Mouse (Mus musculus) forebrain, embryonic 10.5 days (tissue): ENCODE data around the gene Lnx1. TPM values are rescaled to one million over a fixed set of nuclear protein-coding genes. Genes with fewer than 3 reads are reported as not detected.

ENCODE experiments used
- DNase-seq: peaks from one replicate; pipeline ENCODE4 v3.0.0-alpha.2; 2017; ENCODE audit warnings: low spot score; ENCODE audit errors: extremely low spot score
- H3K27ac ChIP-seq: fragments of 300-500 bp; sonication (generic); 2 replicates; pipeline ENCODE4 v1.5.1; 2016; ENCODE audit warnings: mild to moderate bottlenecking
- H3K27me3 ChIP-seq: fragments of 300-500 bp; sonication (generic); 2 replicates; pipeline ENCODE4 v1.6.1; 2016; ENCODE audit warnings: mild to moderate bottlenecking; ENCODE audit not compliant: poor library complexity, severe bottlenecking
- H3K36me3 ChIP-seq: fragments of 300-500 bp; sonication (generic); replicated peaks from 2 replicates; pipeline ENCODE4 v1.6.1; 2016; ENCODE audit warnings: mild to moderate bottlenecking, moderate library complexity
- H3K4me1 ChIP-seq: fragments of 300-500 bp; sonication (generic); 2 replicates; pipeline ENCODE4 v1.6.1; 2016
- H3K4me3 ChIP-seq: fragments of 300-500 bp; sonication (generic); 2 replicates; pipeline ENCODE4 v1.5.1; 2016; ENCODE audit warnings: mild to moderate bottlenecking, moderate library complexity
- H3K9me3 ChIP-seq: fragments of 300-500 bp; sonication (generic); 2 replicates; pipeline ENCODE4 v1.6.1; 2016; ENCODE audit warnings: mild to moderate bottlenecking, moderate library complexity
- WGBS: fragments of 180-500 bp; shearing (Covaris S2); methylation state at CpG from one replicate; pipeline ENCODE4 v1.1.7; 2016; 5-methylcytosine and 5-hydroxymethylcytosine counted together
- polyA plus RNA-seq: library from polyadenylated mRNA; unstranded; fragments of >200 nt; fragmentation: Nextera tagmentation; extraction: Ambion mirVana; gene quantifications from 2 replicates; pipeline ENCODE4 v1.2.1, GENCODE M21; 2016

Gene Lnx1
- polyA plus RNA-seq, 1 experiment from 2014 or later: 0.92 TPM

DNA sequence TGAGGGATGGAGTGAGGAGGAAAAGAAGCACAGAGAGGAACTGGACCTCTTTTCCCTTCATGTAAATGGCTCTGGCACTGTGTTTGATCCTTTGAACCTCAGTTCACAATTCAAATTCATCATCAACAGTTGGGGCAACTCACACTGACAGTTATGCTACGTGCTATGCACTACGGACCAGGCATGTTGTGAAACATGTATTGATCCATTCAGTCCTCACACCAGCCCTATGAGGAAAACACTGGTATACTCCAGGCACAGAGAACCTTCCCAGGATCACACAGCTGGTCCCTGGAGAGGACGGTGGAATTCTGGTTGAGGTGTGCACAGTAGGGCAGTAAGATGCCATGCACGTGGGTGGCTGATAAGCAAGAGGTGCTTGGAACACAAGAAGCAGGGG, 62.2 kb downstream of the Lnx1 start:
- no peak for DNase-seq
- 88% methylated on average over 4 of the region's 4 CpGs for WGBS
- Histone ChIP-seq H3K4me3 (no peak overlapping the region), H3K27me3 (no peaks in the 10 kb centered on the region), H3K9me3 (no peaks in the 10 kb centered on the region), H3K4me1 (peaks cover 5% of the 10 kb centered on the region; the same call in 1 of the 2 replicates), H3K27ac (no peak overlapping the region), H3K36me3 (no peaks in the 10 kb centered on the region)

DNA sequence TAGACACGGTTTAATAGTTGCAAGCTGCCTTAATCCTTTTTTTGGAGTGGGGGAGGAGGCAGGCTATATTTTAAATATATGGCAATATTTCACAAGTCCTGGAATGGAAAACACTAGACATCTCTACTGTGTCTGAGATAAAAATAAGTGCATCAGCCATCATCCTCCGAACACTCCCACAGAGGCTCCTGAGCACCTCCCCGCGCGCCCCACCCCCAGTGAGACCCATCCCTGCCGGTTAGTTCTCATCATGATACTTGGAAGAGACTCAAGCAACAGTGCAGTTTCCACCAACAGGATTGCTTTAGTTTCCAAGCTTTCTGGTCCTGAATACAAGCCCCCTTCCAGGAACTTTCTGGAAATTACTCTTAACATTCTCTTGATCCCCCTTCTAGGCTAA, 63.2 kb downstream of the Lnx1 start:
- no peak overlapping the region for H3K4me3 ChIP-seq
- 94% methylated on average over 6 of the region's 6 CpGs for WGBS

DNA sequence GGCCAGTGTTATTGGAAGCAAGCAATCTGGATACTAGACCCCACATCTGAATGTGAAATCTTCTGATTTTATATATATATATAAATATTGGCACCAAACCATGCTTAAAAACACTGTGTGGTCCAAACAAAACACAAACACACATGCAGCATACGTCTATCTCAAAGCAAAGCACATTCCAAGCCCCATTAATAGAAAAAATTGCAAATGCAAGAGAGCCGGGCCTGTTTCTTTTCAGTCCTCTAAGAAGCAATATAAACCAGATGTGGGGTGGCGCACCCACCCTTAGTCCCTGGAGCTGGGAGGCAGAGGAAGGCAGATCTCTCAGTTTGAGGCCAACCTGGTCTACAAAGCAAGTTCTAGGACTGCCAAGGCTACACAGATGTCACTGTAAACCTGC, 68.3 kb downstream of the Lnx1 start:
- 73% methylated on average over 3 of the region's 3 CpGs for WGBS
- no peak for DNase-seq
- H3K27me3 ChIP-seq: no peaks in the 10 kb centered on the region
- H3K4me3 ChIP-seq: no peak overlapping the region
- no peak overlapping the region for H3K27ac ChIP-seq
- H3K9me3 ChIP-seq: no peaks in the 10 kb centered on the region
- no peaks in the 10 kb centered on the region for H3K36me3 ChIP-seq
- H3K4me1 ChIP-seq: peaks cover 21% of the 10 kb centered on the region

More for the DNA sequence above, 63.2 kb downstream of the Lnx1 start:
- H3K27ac ChIP-seq: no peak overlapping the region
- no peaks in the 10 kb centered on the region for H3K36me3 ChIP-seq
- no peaks in the 10 kb centered on the region for H3K27me3 ChIP-seq
- no peak for DNase-seq
- no peaks in the 10 kb centered on the region for H3K9me3 ChIP-seq
- H3K4me1 ChIP-seq: peaks cover 5% of the 10 kb centered on the region; the same call in 1 of the 2 replicates

DNA sequence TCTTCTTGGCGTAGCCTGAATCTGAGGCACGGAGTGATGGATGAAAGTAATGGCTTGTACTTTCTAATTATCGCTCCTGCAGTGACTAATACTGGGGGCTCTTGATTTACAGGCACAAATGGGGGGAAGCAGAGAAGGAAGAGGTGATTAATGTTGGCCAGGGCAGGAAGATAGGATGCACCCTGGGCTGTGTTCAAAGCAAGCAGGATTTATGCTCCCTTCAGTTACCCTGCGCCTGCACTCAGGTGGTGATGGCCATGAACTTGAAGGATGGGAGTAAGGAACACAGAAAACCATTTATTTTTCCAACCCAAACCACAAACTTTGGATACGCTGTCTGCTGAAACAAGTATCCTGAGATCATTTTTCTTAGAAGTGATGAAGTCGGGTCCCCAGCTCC, 69.3 kb downstream of the Lnx1 start:
- WGBS: 86% methylated on average over 6 of the region's 6 CpGs
- no peak for DNase-seq
- H3K4me3 ChIP-seq: no peak overlapping the region
- no peaks in the 10 kb centered on the region for H3K9me3 ChIP-seq
- H3K27me3 ChIP-seq: no peaks in the 10 kb centered on the region
- no peaks in the 10 kb centered on the region for H3K36me3 ChIP-seq
- peaks cover 21% of the 10 kb centered on the region for H3K4me1 ChIP-seq
- no peak overlapping the region for H3K27ac ChIP-seq

DNA sequence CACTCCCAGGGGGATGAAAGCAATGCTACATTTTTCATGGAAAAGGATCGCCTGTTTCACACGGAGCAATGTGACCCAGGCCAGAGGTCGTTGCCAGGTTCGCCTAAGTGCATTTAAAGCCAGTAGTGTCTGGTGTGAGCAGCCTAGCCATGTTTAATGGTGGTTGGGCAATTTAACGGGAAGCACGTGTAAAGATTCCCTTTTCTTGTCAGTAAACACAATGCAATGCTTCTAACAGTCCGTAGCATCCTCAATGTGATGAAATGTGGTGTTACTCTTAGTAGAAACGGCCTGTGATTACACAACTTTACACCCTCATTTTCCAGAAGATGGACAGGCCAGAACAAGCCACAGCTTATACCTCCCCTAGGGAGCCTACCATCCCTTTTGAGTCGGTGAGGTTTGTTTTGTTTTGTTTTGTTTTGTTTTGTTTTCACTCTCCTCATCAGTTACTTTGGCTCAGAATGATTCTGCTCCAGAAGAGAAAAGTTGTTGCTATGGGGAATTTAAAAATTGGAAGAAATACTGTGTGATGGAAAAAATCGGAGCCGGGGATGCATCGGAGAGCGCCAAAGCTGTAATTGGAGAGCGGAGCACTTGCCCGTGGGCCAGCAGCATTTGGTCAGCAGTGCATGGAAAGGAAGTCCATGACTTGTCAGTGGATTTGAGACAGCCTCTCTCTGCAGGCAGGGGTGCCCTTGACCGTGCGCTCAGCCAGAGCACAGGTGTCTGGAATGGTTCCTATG, 70.2 kb downstream of the Lnx1 start:
- no peaks in the 10 kb centered on the region for H3K36me3 ChIP-seq
- no peaks in the 10 kb centered on the region for H3K9me3 ChIP-seq
- no peak overlapping the region for H3K4me3 ChIP-seq
- H3K27ac ChIP-seq: no peak overlapping the region
- 64% methylated on average over 17 of the region's 17 CpGs for WGBS
- DNase-seq: no peak
- H3K27me3 ChIP-seq: no peaks in the 10 kb centered on the region
- H3K4me1 ChIP-seq: peaks cover 21% of the 10 kb centered on the region

DNA sequence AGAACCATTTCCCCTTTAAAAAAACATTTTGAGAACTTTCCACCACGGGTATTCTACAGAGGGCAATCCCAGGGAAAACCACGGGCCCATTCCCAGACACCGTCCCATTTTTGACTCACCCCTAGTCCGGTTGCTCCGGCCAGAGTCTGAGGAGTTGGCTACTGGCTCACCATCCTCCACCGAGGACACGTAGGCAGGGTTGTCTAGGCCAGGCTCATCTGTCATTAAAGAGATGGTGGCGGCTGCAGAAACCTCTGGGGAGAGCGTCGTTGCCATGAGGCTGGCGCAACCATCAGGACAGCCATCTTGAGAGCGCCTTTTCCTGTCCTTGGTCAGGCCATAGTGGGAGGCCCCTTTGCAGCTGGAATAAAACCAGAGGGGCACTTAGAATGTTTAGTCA, 74.7 kb downstream of the Lnx1 start:
- H3K9me3 ChIP-seq: no peaks in the 10 kb centered on the region
- H3K4me3 ChIP-seq: no peak overlapping the region
- WGBS: 93% methylated on average over 12 of the region's 12 CpGs
- no peak for DNase-seq
- H3K27ac ChIP-seq: no peak overlapping the region
- H3K4me1 ChIP-seq: peaks cover 24% of the 10 kb centered on the region
- H3K36me3 ChIP-seq: no peaks in the 10 kb centered on the region
- H3K27me3 ChIP-seq: no peaks in the 10 kb centered on the region

DNA sequence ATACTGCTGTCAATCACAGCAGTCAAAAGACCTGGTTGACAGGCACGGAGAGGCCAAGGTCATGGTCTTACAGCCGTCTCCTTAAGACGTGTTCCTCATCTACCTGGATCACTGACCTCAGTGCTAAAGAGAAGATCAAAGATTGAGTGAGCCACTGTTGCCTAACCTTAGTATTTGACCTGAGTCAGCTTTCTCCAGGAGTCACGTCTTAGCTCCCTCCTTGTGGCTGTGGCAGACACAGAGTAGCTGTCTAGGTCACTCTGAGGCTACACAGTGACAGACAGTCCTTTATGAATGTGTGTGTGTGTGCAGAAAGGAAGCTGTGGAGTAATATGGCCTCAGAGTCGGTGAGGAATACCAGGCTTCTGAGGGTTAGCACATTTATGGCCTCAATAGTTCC, 78.3 kb downstream of the Lnx1 start:
- Histone ChIP-seq H3K27ac (no peak overlapping the region), H3K9me3 (no peaks in the 10 kb centered on the region), H3K36me3 (no peaks in the 10 kb centered on the region), H3K4me1 (peaks cover 23% of the 10 kb centered on the region), H3K27me3 (no peaks in the 10 kb centered on the region), H3K4me3 (no peak overlapping the region)
- WGBS: 77% methylated on average over 5 of the region's 5 CpGs
- DNase-seq: no peak

DNA sequence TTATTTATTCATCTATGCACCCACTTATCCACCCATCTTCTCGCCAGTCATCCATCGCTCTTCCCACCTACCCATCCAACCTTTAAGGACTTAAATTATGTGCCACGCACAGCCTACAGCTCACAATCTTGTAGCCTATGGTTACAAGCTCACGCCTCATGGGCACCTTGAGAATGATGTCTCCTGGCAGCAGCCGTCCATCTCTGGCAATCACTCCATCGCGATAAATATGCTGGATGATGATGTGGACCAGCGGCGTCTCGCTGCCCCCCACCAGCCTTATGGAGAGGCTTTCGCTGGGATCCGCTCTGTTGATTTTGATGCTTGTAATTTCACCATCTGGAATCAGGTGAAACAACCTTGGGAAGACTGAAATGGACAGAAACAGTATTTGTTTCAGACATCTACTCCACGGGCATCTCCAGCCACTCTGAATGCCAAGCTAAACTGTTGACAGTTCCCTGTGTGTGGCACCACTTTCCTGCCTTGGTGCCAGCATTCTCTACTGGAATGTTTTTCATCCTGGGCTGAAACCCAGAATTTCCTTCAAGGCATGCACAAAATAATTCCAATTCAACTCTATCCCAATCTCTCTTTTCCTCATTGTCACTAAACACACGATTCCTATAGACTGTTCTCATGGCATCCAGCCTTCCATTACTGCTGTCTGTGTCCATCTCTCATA, 79.3 kb downstream of the Lnx1 start:
- no peaks in the 10 kb centered on the region for H3K9me3 ChIP-seq
- peaks cover 23% of the 10 kb centered on the region for H3K4me1 ChIP-seq
- WGBS: 94% methylated on average over 14 of the region's 14 CpGs
- no peak overlapping the region for H3K4me3 ChIP-seq
- no peak for DNase-seq
- no peak overlapping the region for H3K27ac ChIP-seq
- no peaks in the 10 kb centered on the region for H3K36me3 ChIP-seq
- H3K27me3 ChIP-seq: no peaks in the 10 kb centered on the region

DNA sequence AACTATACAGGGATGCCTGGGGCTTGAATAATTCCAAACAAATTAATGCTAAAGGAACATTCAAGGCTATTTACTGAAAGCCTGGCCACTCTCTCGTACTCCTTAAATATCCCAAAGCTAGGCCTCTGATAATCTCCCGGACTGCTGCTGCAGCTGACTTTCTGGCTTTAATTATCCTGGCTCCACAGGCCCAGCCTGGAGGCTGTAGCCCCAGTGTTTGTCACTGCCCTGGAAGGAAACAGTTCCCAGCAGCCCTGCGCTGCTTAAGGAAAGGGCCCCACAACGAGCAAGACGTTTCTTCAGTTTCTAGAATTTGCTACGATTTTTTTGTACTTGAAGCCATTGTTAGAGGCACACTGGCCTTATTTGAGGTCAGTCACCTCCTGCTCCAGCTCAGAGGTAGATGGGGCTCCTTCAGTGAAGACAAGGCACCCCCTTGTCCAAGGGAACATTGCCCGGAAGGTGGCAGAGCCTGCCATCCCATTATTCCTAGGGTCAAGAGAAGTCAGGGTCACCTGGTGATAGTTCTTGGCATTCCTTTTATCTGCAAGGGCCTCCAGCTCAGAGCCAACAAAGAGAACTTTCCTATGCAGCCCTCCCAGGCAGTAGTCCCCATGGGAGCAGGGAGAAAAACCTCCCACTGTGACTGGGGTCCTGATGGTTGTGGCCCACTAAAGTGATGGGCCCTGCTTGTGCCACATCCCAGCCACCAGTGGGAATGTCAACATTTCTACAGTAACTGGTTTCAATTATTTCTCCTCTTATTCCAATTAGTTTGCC, 80.8 kb downstream of the Lnx1 start:
- Histone ChIP-seq H3K36me3 (no peaks in the 10 kb centered on the region), H3K27me3 (no peaks in the 10 kb centered on the region), H3K9me3 (no peaks in the 10 kb centered on the region), H3K4me1 (peaks cover 23% of the 10 kb centered on the region), H3K27ac (peak overlapping the region; percentile 75), H3K4me3 (no peak overlapping the region)
- WGBS: 46% methylated on average over 7 of the region's 7 CpGs
- DNase-seq: no peak

DNA sequence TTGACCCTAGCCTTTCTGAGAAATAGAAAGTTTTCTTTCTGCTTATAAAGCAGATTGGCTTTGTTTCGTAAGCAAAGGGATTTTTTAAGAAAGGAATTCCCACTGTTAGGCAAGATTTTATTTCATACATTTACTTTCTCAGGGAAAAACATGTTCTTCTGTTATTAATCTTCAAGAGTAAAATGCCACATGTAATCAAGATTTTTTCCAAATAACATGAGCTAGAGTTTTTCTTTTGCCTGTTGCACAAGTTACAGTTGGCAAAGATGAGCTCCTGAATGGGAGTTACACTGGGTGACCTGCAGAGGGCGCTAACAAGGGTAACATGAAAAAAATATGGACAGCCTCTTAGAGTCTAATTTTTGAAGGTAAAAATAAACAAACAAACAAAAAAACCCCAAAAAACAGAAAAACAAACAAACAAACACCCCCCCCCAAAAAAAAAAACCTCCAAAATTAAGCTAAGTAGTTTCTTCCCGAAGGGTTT, 84.1 kb downstream of the Lnx1 start:
- Histone ChIP-seq H3K9me3 (no peaks in the 10 kb centered on the region), H3K4me1 (peaks cover 18% of the 10 kb centered on the region), H3K27ac (no peak overlapping the region), H3K27me3 (no peaks in the 10 kb centered on the region), H3K36me3 (no peaks in the 10 kb centered on the region), H3K4me3 (no peak overlapping the region)
- no peak for DNase-seq
- WGBS: 77% methylated on average over 3 of the region's 3 CpGs

DNA sequence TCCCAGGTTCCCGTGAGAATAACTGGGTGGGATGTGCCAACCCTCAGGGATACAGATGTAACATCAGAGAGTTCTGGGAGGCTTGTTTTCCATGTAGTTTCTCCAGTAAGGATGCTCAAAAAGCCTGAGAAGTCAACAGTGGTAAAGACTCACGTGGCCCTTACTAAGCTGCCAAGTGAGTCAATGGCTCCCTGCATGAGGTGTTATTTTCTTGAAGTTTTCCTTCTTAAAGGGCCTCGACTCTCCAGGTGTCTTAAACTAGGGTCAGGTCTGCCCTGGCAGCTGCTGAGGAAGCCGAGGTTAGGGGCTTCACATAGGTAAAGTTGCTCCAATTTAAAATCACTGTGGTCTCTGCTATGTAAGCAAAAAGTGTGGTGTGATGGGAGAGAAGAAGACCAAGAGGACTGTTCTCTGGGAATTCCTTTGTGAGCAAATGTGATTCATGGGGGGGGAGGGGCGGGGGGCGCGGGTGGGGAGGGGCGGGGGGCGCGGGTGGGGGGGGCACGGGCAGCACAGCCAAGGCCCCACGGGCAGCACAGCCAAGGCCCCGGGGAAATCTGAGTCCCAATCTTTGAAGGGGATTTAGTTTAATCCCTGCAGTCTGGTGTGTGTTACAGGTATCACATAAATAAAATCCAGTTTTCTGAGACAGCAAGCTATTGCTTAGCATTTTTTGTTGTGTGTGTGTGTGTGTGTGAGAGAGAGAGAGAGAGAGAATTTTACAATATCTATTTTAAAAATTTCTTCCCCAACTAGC, 84.7 kb downstream of the Lnx1 start:
- WGBS: 74% methylated on average over 13 of the region's 13 CpGs
- Histone ChIP-seq H3K27me3 (no peaks in the 10 kb centered on the region), H3K9me3 (no peaks in the 10 kb centered on the region), H3K36me3 (no peaks in the 10 kb centered on the region), H3K27ac (no peak overlapping the region), H3K4me1 (peaks cover 13% of the 10 kb centered on the region), H3K4me3 (no peak overlapping the region)
- DNase-seq: no peak

DNA sequence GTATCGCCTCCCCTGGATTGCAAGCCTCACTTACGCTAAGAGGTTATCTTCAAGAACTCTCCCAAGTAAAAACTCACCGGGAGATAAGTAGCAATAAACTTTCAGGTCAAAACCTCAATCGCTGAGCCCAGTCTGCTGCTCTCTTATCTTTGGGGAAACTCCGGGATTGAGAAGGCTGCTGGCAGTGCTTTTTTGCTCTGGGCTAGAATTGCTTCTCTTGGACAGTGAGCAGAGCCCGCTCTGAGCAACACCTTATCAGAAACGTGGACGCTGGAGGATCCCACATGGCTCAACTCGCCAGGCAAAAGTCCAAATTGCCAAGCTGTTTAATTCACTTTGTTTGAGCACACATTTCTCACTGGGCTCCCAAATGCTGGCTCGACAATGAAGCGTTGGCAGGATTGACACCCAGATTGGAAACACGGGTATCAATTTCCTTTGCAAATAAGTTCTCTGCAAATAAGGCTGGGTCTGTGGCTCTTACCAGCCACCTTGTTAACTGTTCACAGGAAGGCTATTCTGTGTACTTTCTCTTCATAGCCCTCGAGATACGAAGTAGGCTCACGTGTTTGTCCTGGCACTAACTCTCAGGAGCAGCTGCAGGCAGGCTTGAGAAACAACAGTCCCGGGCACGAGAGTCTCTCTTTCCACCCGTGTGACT, 89.1 kb downstream of the Lnx1 start:
- no peaks in the 10 kb centered on the region for H3K36me3 ChIP-seq
- no peaks in the 10 kb centered on the region for H3K4me1 ChIP-seq
- H3K27me3 ChIP-seq: no peaks in the 10 kb centered on the region
- H3K9me3 ChIP-seq: no peaks in the 10 kb centered on the region
- H3K4me3 ChIP-seq: no peak overlapping the region
- H3K27ac ChIP-seq: no peak overlapping the region
- no peak for DNase-seq
- WGBS: 83% methylated on average over 18 of the region's 18 CpGs
